ENCODE assay signal across 10 mouse cellular contexts in genomic region chr4:140981605-140982004, GRCm38 (mm10). TPM values are rescaled to one million over a fixed set of nuclear protein-coding genes. Genes with fewer than 3 reads are reported as not detected.
A peak's percentile ranks its signal among the peaks of the same experiment; 100 is the strongest.
DNase-seq lines count a peak whose midpoint lies in the region; TF ChIP-seq lines count a peak whose summit lies in the region.
"Had no signal": no experiment of that assay in that cellular context is flagged by ENCODE, and none has a peak within 500 bp of the region (broad histone marks: within the 10 kb centered on the region; RNA-seq: fewer than 3 reads in every experiment).

No protein-coding gene starts in this region.

- H3K9me3 ChIP-seq in CH12.LX (replicated peaks; ENCODE audit: low read length) = peaks cover 23% of the 10 kb centered on the region

- peaks cover 3% of the 10 kb centered on the region for H3K27me3 ChIP-seq in CH12.LX (replicated peaks)

- peak in 1 of 2 experiments; percentile 34; a peak in 2 of 4 replicates for TF ChIP-seq CTCF in CH12.LX (conservative IDR thresholded peaks at IDR 0.05 in 1 of 2, IDR thresholded peaks at IDR 0.05 in 1 of 2; ENCODE audit: low read depth in 2 of 2, low read length in 2 of 2)
- peak; percentile 22; the same call in 1 of the 2 replicates for TF ChIP-seq CTCF in cortical plate, adult 2 months (IDR thresholded peaks at IDR 0.05; ENCODE audit: extremely low read depth, insufficient read depth, low read length)

- no peak overlapping the region for H3K4me3 ChIP-seq in CH12.LX (replicated peaks in 1 of 3; ENCODE audit: low read depth in 2 of 3, low read length in 2 of 3, poor library complexity in 1 of 3)
- H3K4me3 ChIP-seq in cortical plate, adult 2 months (ENCODE audit: insufficient read depth, low read length) = no peak overlapping the region
- H3K4me3 ChIP-seq: midbrain, embryonic 10.5 days had no signal

- no peak for TF ChIP-seq EP300 in CH12.LX (IDR thresholded peaks at IDR 0.05; ENCODE audit: low read length)

- dilution Hi-C loops in CH12.LX (cut with MboI; ENCODE audit: extremely low pct_ligation_motif_present, extremely low pct_unique_long_range_greater_than_20kb, low sequenced_read_pairs) = no loop called here

- no peak overlapping the region for H3K9ac ChIP-seq in CH12.LX (ENCODE audit: insufficient read depth, low read depth)

- TF ChIP-seq POLR2A in CH12.LX (IDR thresholded peaks at IDR 0.05; ENCODE audit: low read depth, low read length) = no peak
- TF ChIP-seq POLR2A in cortical plate, adult 2 months (IDR thresholded peaks at IDR 0.05; ENCODE audit: extremely low read depth, insufficient read depth, low read length) = no peak

- DNase-seq in kidney, adult 9 months = peak; percentile 41
- DNase-seq in kidney, postnatal 10 days = no peak
- DNase-seq in 416B (ENCODE audit: low read depth) = peak; percentile 43
- DNase-seq in CH12.LX (ENCODE audit: extremely low read depth) = no peak
- no peak for DNase-seq in layer of hippocampus, postnatal 36 days
- no peak for DNase-seq in embryo, embryonic 11 days
- no peak for DNase-seq in right cerebral cortex, adult 18-20 months
- DNase-seq: heart, postnatal 36 days had no signal

- H3K79me2 ChIP-seq in CH12.LX (replicated peaks; ENCODE audit: control insufficient read depth, extremely low read depth, insufficient read depth, poor library complexity, severe bottlenecking) = no peaks in the 10 kb centered on the region

- TF ChIP-seq RAD21 in CH12.LX (IDR thresholded peaks at IDR 0.05; ENCODE audit: low read depth, low read length) = peak; percentile 24

- in situ Hi-C loops in CH12.LX (cut with MboI; ENCODE audit: low pct_ligation_motif_present, low pct_unique_long_range_greater_than_20kb, low sequenced_read_pairs) = no loop called here

- H3K4me2 ChIP-seq in CH12.LX (ENCODE audit: insufficient read depth, low read depth, poor library complexity, severe bottlenecking) = no peak overlapping the region

- H3K27ac ChIP-seq in CH12.LX (ENCODE audit: insufficient read depth, low read depth) = no peak overlapping the region
- no peak overlapping the region for H3K27ac ChIP-seq in cortical plate, adult 2 months (ENCODE audit: insufficient read depth, low read length)
- H3K27ac ChIP-seq: midbrain, embryonic 10.5 days had no signal

- H3K4me1 ChIP-seq in CH12.LX (ENCODE audit: control insufficient read depth in 1 of 2, insufficient read depth in 2 of 2) = peaks cover 13 to 36% of the 10 kb centered on the region in 2 experiments
- H3K4me1 ChIP-seq in cortical plate, adult 2 months (ENCODE audit: control insufficient read depth, insufficient read depth, low read length) = no peaks in the 10 kb centered on the region

- peaks cover 29 to 45% of the 10 kb centered on the region in 2 experiments for H3K36me3 ChIP-seq in CH12.LX (replicated peaks in 1 of 2; ENCODE audit: control insufficient read depth in 1 of 2, insufficient read depth in 1 of 2, low read length in 1 of 2)

TF ChIP-seq in CH12.LX, 34 proteins besides CTCF, POLR2A, EP300 and RAD21:
- TF ChIP-seq JUN (IDR thresholded peaks at IDR 0.05; ENCODE audit: insufficient read depth, low read depth, low read length) (no peak), SMC3 (IDR thresholded peaks at IDR 0.05; ENCODE audit: low read depth, low read length) (0 out of 2 replicates have a peak, but pooled peaks have one; percentile 8)

RNA-seq across cellular contexts. Expression of gene Atp13a2, which starts 5.1 kb away (rescaled TPM):
- total RNA-seq in CH12.LX (2012; rRNA removed) = 47.6 and 48.5 TPM in 2 replicates
- 22.2 and 24.8 TPM in 2 replicates for total RNA-seq in CH12.LX (2014; rRNA removed)
- polyA plus RNA-seq in CH12.LX (2012; ENCODE audit: insufficient read length, low read depth) = 44.2 and 54.7 TPM in 2 replicates
- 180 and 187 TPM in 2 replicates for polyA plus RNA-seq in cortical plate, adult 2 months (2012; rRNA removed)
- 100 to 1,000 TPM; 150 to 154 TPM for total RNA-seq in layer of hippocampus, postnatal 36 days (2021)

RNA-seq across cellular contexts. Expression of gene Sdhb, which starts 20.6 kb away (rescaled TPM):
- total RNA-seq in CH12.LX (2012; rRNA removed) (184 and 188 TPM in 2 replicates), CH12.LX (2014; rRNA removed) (178 and 190 TPM in 2 replicates)
- polyA plus RNA-seq in CH12.LX (2012; ENCODE audit: insufficient read length, low read depth) = 156 and 162 TPM in 2 replicates
- 276 and 282 TPM in 2 replicates for polyA plus RNA-seq in cortical plate, adult 2 months (2012; rRNA removed)
- 100 to 1,000 TPM; 175 to 186 TPM for total RNA-seq in layer of hippocampus, postnatal 36 days (2021)

RNA-seq across cellular contexts. Expression of gene Mfap2, which starts 28.6 kb away (rescaled TPM):
- total RNA-seq in CH12.LX (2012; rRNA removed) (not detected in 2 replicates), CH12.LX (2014; rRNA removed) (not detected in 2 replicates)
- polyA plus RNA-seq in CH12.LX (2012; ENCODE audit: insufficient read length, low read depth) = not detected in 2 replicates
- 9.6 and 10.9 TPM in 2 replicates for polyA plus RNA-seq in cortical plate, adult 2 months (2012; rRNA removed)
- 1 to 10 TPM; 5.7 to 5.8 TPM for total RNA-seq in layer of hippocampus, postnatal 36 days (2021)

Comparison
In these comparisons a context has a peak if more than half of its experiments do, and no peak if none do; other contexts are left out.
1. DNase-seq: peak in kidney, adult 9 months (single experiment) and 416B (single experiment); none in kidney, postnatal 10 days (single experiment), CH12.LX (single experiment), layer of hippocampus, postnatal 36 days (0 of 2), embryo, embryonic 11 days (single experiment) and right cerebral cortex, adult 18-20 months (single experiment).
2. RNA of gene Mfap2, which starts 28.6 kb away (total RNA-seq): 5.7 to 5.8 TPM in layer of hippocampus, postnatal 36 days; not detected in CH12.LX; every median in the first group is over 4 times any median in the second.